Mouse (Mus musculus): ENCODE results near the gene AL732309.1.

DNA sequence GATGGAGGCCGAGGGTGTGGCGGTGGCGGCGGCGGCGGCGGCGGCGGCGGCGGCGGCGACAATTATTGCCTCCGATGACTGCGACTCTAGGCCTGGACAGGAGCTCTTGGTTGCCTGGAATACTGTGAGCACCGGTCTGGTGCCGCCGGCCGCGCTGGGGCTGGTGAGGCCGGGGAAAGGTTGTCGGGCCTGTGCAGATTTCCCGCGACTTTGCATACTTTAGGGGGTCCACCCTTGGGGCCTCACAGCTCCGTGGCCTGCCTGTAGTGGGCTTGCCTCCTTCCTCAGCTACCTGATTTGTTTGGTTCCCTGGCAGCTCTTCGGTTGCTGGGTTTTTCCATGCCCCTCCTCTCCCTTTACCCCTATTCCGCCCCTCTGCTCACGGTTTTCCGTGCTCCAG is 25.9 kb upstream of the AL732309.1 start:
- no peak for TF ChIP-seq POLR2A (IDR thresholded peaks at IDR 0.05; ENCODE audit: borderline replicate concordance, insufficient read depth, low read length)
- TF ChIP-seq CTCF (IDR thresholded peaks at IDR 0.05; ENCODE audit: borderline replicate concordance, insufficient read depth, low read depth, low read length): no peak

All from cerebellum, adult 2 months (tissue).